Mouse (Mus musculus) neural tube, embryonic 11.5 days (tissue): Measurements from ENCODE around the gene Mag. TPM values are rescaled to one million over a fixed set of nuclear protein-coding genes. Genes with fewer than 3 reads are reported as not detected.

Experiments used
- ATAC-seq: fragments of 200-750 bp; cut with Nextera tagmentation; 2 replicates; pipeline ENCODE4 v1.8.0; 2017; ENCODE audit warnings: moderate number of reproducible peaks, mild to moderate bottlenecking, moderate TSS enrichment, moderate library complexity; ENCODE audit not compliant: insufficient read depth, low FRiP score, low TSS enrichment
- DNase-seq: peaks from one replicate; pipeline ENCODE4 v3.0.0-alpha.2; 2015; ENCODE audit warnings: low spot score
- H3K27ac ChIP-seq: fragments of 300-500 bp; sonication (generic); 2 replicates; pipeline ENCODE4 v1.5.1; 2014; ENCODE audit warnings: low read depth, mild to moderate bottlenecking, low read length
- H3K27me3 ChIP-seq: fragments of 300-500 bp; sonication (generic); 2 replicates; pipeline ENCODE4 v1.6.1; 2014; ENCODE audit warnings: mild to moderate bottlenecking, low read length, mixed read lengths; ENCODE audit not compliant: control insufficient read depth, insufficient read depth
- H3K36me3 ChIP-seq: fragments of 300-500 bp; sonication (generic); 2 replicates; pipeline ENCODE4 v1.6.1; 2014; ENCODE audit warnings: mild to moderate bottlenecking, low read length, moderate library complexity, mixed read lengths; ENCODE audit not compliant: control insufficient read depth, insufficient read depth
- H3K4me1 ChIP-seq: fragments of 300-500 bp; sonication (generic); 2 replicates; pipeline ENCODE4 v1.6.1; 2014; ENCODE audit warnings: low read length, mixed read lengths; ENCODE audit not compliant: control insufficient read depth, insufficient read depth
- H3K4me2 ChIP-seq: fragments of 300-500 bp; sonication (generic); 2 replicates; pipeline ENCODE4 v1.6.1; 2014; ENCODE audit warnings: low read depth, mild to moderate bottlenecking, moderate library complexity
- H3K4me3 ChIP-seq: fragments of 300-500 bp; sonication (generic); 2 replicates; pipeline ENCODE4 v1.5.1; 2014; ENCODE audit warnings: low read depth, low read length
- H3K9ac ChIP-seq: fragments of 300-500 bp; sonication (generic); 2 replicates; pipeline ENCODE4 v1.6.1; 2014; ENCODE audit warnings: mild to moderate bottlenecking, low read length
- H3K9me3 ChIP-seq: fragments of 300-500 bp; sonication (generic); 2 replicates; pipeline ENCODE4 v1.6.1; 2016; ENCODE audit warnings: low read length; ENCODE audit not compliant: control insufficient read depth
- WGBS: fragments of 180-500 bp; shearing (Covaris S2); extraction: QIAGEN DNeasy Blood & Tissue Kit; methylation state at CpG from one replicate; pipeline ENCODE4 v1.1.7; 2014; 5-methylcytosine and 5-hydroxymethylcytosine counted together
- polyA plus RNA-seq: library from polyadenylated mRNA; unstranded; fragments of >200 nt; fragmentation: Nextera tagmentation; extraction: Ambion mirVana; gene quantifications from 2 replicates; pipeline ENCODE4 v1.2.1, GENCODE M21; 2014

The Mag gene
- polyA plus RNA-seq, 1 experiment from 2014 or later: 0.41 TPM

- Histone ChIP-seq H3K9ac (no peak overlapping the region), H3K9me3 (no peaks in the 10 kb centered on the region), H3K4me3 (no peak overlapping the region), H3K27me3 (no peaks in the 10 kb centered on the region), H3K4me2 (no peak overlapping the region), H3K4me1 (no peaks in the 10 kb centered on the region), H3K27ac (no peak overlapping the region), H3K36me3 (no peaks in the 10 kb centered on the region)
- WGBS: 29% methylated on average over 15 of the region's 15 CpGs
- ATAC-seq (no peak), DNase-seq (peak; percentile 69)
These were observed 41.6 kb downstream of the Mag start for GRCm38 (mm10) chr7:30873083-30873482.

GRCm38 (mm10) chr7:30863386-30863785, 51.3 kb downstream of the Mag start:
- no peak overlapping the region for H3K27ac ChIP-seq
- no peak overlapping the region for H3K9ac ChIP-seq
- no peak for ATAC-seq
- WGBS: 70% methylated on average over 8 of the region's 8 CpGs
- H3K4me2 ChIP-seq: no peak overlapping the region
- no peaks in the 10 kb centered on the region for H3K4me1 ChIP-seq
- no peaks in the 10 kb centered on the region for H3K36me3 ChIP-seq
- no peaks in the 10 kb centered on the region for H3K9me3 ChIP-seq
- H3K27me3 ChIP-seq: no peaks in the 10 kb centered on the region
- DNase-seq: no peak
- H3K4me3 ChIP-seq: no peak overlapping the region

DNA sequence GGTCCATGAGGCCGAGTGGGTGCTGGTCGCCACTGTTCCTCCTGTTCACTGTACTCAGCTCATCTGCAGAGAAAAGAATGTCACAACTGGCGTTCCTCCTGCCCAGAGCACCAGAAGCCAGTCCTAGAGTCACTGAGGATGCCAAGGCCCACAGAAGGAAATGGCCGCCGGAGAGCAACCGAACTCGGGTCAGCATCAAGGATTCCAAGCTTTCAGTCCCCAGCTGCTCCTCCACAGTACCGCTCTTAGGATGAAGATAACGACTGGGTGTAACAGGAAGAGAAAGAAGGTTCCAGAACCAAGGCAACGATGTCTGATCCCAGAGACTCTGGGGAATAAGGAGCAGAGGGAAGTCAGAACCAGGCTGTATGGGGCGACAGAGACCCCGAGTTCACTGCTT, 53.2 kb downstream of the Mag start, which contains the start of gene Ffar1:
Gene Ffar1, minus strand, starts transcription at position 101 of the 400 bp plus-strand sequence.
- no peak within 1 kb of the TSS for H3K4me3 ChIP-seq
- ATAC-seq: no peak
- DNase-seq: no peak
- no peak within 1 kb of the TSS for H3K9ac ChIP-seq
- no peaks in the 10 kb centered on the region for H3K9me3 ChIP-seq
- no peaks in the 10 kb centered on the region for H3K4me1 ChIP-seq
- no peak within 1 kb of the TSS for H3K4me2 ChIP-seq
- 86% methylated on average over 12 of the region's 12 CpGs for WGBS
- H3K27me3 ChIP-seq: no peaks in the 10 kb centered on the region
- no peaks in the 10 kb centered on the region for H3K36me3 ChIP-seq
- H3K27ac ChIP-seq: no peak within 1 kb of the TSS

GRCm38 (mm10) chr7:30859635-30860402, 54.9 kb downstream of the Mag start:
- 10% methylated on average over 13 of the region's 16 CpGs for WGBS
- DNase-seq: peak; percentile 75
- no peaks in the 10 kb centered on the region for H3K27me3 ChIP-seq
- no peak overlapping the region for H3K9ac ChIP-seq
- no peak overlapping the region for H3K4me3 ChIP-seq
- H3K36me3 ChIP-seq: no peaks in the 10 kb centered on the region
- H3K4me2 ChIP-seq: peak overlapping the region; percentile 26
- ATAC-seq: peak; percentile 35; the same call in 1 of the 2 replicates
- H3K9me3 ChIP-seq: no peaks in the 10 kb centered on the region
- no peaks in the 10 kb centered on the region for H3K4me1 ChIP-seq
- H3K27ac ChIP-seq: no peak overlapping the region

DNA sequence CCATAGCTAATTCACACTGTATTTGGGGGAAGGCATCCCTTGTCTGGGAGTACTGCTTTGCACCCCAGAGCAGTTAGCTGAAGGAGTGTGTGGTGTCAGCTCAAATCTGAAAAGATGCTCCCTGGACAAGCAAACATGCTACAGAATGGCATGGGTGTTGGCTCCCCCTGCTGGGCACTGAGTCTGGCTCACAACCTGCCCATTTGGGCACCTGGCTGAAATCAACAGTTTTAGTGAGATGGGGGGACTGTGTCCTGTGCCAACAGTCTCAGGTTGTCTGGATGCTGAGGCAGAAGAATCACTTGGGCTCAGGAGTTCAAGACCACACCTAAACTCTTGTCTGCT, 55.4 kb downstream of the Mag start:
- DNase-seq: peak; percentile 76
- Histone ChIP-seq H3K4me3 (no peak overlapping the region), H3K4me2 (no peak overlapping the region), H3K9me3 (no peaks in the 10 kb centered on the region), H3K27me3 (no peaks in the 10 kb centered on the region), H3K4me1 (no peaks in the 10 kb centered on the region), H3K9ac (no peak overlapping the region), H3K36me3 (no peaks in the 10 kb centered on the region), H3K27ac (no peak overlapping the region)
- 0 out of 2 replicates have a peak, but pooled peaks have one; percentile 2 for ATAC-seq

- WGBS: 77% methylated on average over 1 of the region's 1 CpGs
- Histone ChIP-seq H3K4me2 (no peak overlapping the region), H3K36me3 (no peaks in the 10 kb centered on the region), H3K4me3 (no peak overlapping the region), H3K27me3 (no peaks in the 10 kb centered on the region), H3K27ac (no peak overlapping the region), H3K9ac (no peak overlapping the region), H3K9me3 (no peaks in the 10 kb centered on the region), H3K4me1 (no peaks in the 10 kb centered on the region)
- ATAC-seq (no peak), DNase-seq (no peak)
These were observed 56.9 kb downstream of the Mag start for GRCm38 (mm10) chr7:30857746-30858145.

DNA sequence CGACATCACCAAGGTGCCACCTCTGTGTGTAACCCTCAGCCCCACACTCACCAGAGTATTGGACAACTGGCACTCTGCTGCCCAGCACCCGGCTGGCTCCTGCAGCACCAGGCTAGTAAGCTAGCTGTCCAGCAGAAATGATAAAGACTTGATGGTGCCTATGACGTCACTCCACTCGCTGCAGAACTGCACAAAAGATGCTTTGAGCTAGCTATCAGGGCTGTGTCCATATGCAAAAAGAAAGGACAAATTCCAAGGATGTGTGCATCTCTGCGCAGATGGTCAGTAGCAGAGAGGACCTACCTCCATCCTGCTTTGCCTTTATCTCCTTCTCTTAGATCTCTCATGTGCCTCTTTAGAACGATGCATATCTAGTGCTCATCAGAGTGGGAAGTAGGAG, 58.6 kb downstream of the Mag start, which contains the start of gene Ffar3:
Gene Ffar3, minus strand, starts transcription at position 101 of the 400 bp plus-strand sequence.
- 86% methylated on average over 6 of the region's 6 CpGs for WGBS
- DNase-seq: no peak

GRCm38 (mm10) chr7:30851421-30851820, 63.3 kb downstream of the Mag start:
- DNase-seq: no peak
- Histone ChIP-seq H3K9ac (no peak overlapping the region), H3K36me3 (no peaks in the 10 kb centered on the region), H3K4me2 (no peak overlapping the region), H3K4me3 (no peak overlapping the region), H3K4me1 (no peaks in the 10 kb centered on the region), H3K9me3 (no peaks in the 10 kb centered on the region), H3K27me3 (no peaks in the 10 kb centered on the region), H3K27ac (no peak overlapping the region)
- no peak for ATAC-seq
- 79% methylated on average over 1 of the region's 1 CpGs for WGBS

More for the DNA sequence above, 58.6 kb downstream of the Mag start, which contains the start of gene Ffar3:
- no peaks in the 10 kb centered on the region for H3K27me3 ChIP-seq
- H3K4me3 ChIP-seq: no peak within 1 kb of the TSS
- no peaks in the 10 kb centered on the region for H3K4me1 ChIP-seq
- H3K36me3 ChIP-seq: no peaks in the 10 kb centered on the region
- H3K9ac ChIP-seq: no peak within 1 kb of the TSS
- H3K4me2 ChIP-seq: no peak within 1 kb of the TSS
- no peak for ATAC-seq
- H3K27ac ChIP-seq: no peak within 1 kb of the TSS
- no peaks in the 10 kb centered on the region for H3K9me3 ChIP-seq
